Mouse (Mus musculus): ENCODE data around the gene Cpvl.

Cpvl gene

GRCm38 (mm10) chr6:53972238-53972743 is 6.2 kb downstream of the Cpvl start:
- DNase-seq (ENCODE audit: low spot score), result no peak

GRCm38 (mm10) chr6:53971729-53972128 is 6.7 kb downstream of the Cpvl start:
- DNase-seq (ENCODE audit: low spot score), result no peak

- DNase-seq (ENCODE audit: low spot score), result no peak
These were observed 9.4 kb downstream of the Cpvl start for GRCm38 (mm10) chr6:53969081-53969480.

GRCm38 (mm10) chr6:53968550-53968949 is 9.9 kb downstream of the Cpvl start:
- no peak for DNase-seq (ENCODE audit: low spot score)

DNA sequence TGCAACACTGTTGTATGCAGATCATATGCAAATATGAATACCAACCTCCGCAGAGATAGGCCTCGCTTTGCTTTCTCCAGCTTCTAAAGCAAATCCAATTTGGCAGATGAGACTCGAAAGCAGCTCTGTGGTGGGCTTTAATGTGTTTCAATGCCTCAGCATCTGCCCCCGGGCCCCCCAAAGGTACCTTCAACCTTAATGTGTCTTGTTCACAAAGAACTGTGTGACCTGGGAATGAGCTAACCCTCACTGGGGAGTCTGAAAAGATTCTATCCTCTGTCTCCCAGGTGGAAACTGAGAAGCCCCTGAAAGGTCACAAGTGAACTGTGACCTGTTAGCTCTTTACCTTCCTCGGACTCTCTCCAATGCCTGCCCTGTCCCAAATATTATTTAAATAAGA is 11.9 kb downstream of the Cpvl start:
- DNase-seq (ENCODE audit: low spot score), result no peak

GRCm38 (mm10) chr6:53965900-53966299 is 12.6 kb downstream of the Cpvl start:
- no peak for DNase-seq (ENCODE audit: low spot score)

DNA sequence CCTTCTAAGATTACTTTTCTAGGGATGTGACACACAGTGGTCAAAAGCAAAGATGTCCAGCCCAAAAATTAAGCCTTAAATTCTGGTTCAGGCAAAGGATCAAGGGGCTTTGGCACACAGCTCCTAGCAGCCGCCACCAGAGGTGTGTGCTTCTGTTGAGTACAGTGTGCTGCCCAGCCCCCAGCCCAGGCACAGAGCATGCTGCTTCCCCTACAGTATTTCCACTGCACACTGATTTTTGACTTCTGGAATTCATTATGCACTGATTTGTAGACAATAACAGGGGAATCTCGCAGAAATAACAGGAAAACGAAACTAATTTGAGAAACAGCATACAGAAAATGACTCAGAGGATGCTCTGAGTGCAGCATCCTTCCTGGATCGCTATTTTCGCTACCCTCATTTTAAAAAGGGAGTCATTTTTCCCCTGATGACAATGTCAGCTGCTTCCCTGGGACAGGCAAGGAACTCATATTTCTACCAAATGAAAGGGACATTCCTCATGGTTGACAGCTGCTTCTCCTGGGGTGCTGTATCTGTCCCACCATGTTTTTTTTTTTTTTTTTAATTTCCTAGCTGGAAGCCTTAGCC is 14.5 kb downstream of the Cpvl start:
- DNase-seq (ENCODE audit: low spot score), result no peak

DNA sequence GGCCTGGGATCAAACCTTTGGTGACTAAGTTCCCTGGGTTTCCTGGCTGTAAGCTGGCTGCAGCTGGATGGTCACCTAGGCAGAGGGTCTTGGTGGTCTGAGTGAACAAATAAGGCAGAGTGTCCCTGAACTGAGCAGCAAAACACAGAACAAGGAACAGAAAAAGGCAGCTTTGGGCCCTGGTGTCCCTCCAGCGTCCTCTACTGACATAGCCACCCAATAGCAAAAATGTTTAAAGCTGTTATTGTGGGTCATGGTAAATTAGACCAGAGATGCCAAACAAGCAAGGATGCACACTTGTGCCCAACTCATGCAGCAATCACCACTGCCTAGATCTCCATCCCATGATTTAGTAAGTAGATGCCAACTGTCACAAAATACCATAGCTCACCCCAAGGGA is 16.5 kb downstream of the Cpvl start:
- no peak for DNase-seq (ENCODE audit: low spot score)

DNA sequence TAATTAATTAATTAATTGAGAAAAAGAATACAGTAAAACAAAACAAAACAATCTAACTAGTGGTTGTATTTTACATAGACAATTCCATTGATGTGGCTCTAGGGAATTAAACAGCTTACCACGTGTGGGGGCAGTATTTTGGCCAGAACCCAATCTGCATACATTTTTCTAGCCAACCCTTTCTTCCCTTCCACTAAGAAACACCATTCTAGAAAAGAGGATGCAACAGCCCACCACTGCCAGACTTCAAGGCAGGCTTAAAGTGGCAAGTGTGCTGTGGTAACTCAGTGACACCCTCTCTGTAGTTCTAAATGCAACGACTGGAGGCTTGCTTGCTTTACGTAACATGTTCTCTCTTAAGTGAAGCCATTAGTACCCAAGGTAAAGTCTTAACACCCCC is 18.6 kb downstream of the Cpvl start:
- DNase-seq (ENCODE audit: low spot score), result no peak

- DNase-seq (ENCODE audit: low spot score), result peak; percentile 23
These were observed 20.1 kb downstream of the Cpvl start for GRCm38 (mm10) chr6:53958321-53958720.

- no peak for DNase-seq (ENCODE audit: low spot score)
These were observed 22.0 kb downstream of the Cpvl start for GRCm38 (mm10) chr6:53956513-53956912.

DNA sequence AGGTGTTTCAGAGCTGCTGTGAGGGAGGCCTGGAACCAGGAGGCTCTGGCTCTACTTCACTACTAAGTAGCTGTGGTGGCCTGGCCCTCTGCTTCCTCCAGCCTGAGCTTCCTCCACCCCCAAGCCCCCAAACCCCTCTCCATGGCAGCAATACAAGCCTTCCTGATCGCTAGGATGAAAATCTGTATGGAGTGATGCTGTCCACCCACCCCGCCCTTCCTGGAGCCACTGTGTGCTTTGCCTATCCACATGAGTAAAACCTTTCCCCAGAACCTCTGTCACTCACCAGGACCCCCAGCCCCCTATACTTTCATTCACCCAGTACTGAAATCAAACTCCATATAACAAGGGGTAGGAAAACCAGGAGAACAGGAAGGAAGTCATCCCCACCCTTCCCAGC is 22.6 kb downstream of the Cpvl start:
- no peak for DNase-seq (ENCODE audit: low spot score)

- no peak for DNase-seq (ENCODE audit: low spot score)
These were observed 23.2 kb downstream of the Cpvl start for GRCm38 (mm10) chr6:53955271-53955670.

DNA sequence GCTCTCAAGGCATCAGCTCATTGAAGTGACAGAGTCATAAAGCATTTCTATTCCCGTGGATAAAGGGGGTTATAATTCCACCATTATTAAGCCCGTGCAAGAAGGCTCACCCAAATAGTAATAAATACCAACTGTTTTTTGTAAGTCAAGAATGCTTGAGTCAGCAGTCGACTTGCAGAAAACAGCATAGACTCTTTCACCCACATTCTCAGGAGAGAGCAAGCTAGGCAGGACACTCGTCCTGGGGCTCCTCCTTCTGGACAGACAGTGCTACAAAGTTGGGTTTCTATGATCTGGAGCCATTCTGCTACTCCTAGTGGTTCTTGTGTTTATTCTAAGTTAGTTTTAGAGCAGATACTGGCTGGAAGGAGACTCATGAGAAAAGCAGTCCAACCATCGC is 24.4 kb downstream of the Cpvl start:
- DNase-seq (ENCODE audit: low spot score), result no peak

DNA sequence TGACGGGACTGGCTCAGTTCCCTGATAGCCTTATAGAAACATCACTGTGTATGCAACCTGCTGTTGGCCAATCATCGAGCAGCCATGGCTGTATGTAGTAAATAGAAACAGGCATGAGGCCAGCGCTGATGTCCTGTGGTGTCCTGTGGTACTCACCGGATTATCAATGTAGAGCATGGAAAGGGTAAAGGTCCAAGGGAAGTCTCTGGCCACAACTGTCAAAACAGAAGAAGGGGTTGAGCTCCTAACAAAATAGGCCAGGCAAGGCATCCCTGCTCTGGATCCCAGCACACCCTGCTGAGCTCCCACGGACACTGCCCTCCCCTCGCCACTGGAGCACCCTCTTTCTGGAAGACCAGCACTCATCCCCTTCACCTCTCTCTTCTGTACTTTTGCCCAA is 25.1 kb downstream of the Cpvl start:
- no peak for DNase-seq (ENCODE audit: low spot score)

DNA sequence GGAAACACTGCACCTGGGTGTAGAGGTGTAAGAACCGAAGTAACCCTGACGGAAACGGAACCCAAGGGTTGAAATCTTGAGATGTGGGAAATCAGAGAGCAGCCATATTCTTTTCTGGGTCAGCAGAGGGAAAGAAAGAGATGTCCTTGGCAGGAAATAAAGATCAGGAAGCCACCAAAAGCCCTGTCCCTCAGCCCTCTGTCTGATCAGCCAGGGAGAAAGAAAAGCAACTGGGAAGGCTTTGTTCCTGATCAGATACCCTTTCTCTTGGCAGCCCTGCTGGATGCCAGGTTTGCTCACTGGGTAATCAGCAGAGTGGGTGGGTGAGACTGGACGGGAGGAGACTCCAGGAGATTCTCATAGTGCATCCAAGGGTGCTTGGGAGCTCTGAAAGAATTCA is 27.1 kb downstream of the Cpvl start:
- no peak for DNase-seq (ENCODE audit: low spot score)

GRCm38 (mm10) chr6:53950876-53951275 is 27.6 kb downstream of the Cpvl start:
- DNase-seq (ENCODE audit: low spot score), result no peak

GRCm38 (mm10) chr6:53948388-53949035 is 30.0 kb downstream of the Cpvl start:
- DNase-seq (ENCODE audit: low spot score), result no peak

GRCm38 (mm10) chr6:53944887-53945286 is 33.6 kb downstream of the Cpvl start:
- DNase-seq (ENCODE audit: low spot score), result no peak

DNA sequence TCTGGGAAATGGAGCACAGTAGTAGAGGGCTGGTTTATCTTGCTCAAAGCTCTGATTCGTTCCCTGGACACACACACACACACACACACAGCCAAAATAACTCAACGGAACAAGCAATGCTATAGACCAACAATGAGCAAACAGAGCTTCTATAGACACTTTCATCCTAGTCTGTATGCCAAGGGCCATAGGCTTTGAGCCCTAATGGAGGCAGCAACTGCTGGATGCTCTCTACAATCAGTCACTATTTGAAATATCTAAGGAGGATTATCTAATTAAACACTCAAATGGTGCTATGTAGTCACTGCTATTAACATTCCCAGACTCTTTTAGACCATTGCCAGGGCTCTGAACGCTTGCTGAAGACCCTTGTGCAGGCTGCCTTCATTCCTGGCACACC is 34.1 kb downstream of the Cpvl start:
- no peak for DNase-seq (ENCODE audit: low spot score)

- DNase-seq (ENCODE audit: low spot score), result no peak
These were observed 36.2 kb downstream of the Cpvl start for GRCm38 (mm10) chr6:53942190-53942831.

DNA sequence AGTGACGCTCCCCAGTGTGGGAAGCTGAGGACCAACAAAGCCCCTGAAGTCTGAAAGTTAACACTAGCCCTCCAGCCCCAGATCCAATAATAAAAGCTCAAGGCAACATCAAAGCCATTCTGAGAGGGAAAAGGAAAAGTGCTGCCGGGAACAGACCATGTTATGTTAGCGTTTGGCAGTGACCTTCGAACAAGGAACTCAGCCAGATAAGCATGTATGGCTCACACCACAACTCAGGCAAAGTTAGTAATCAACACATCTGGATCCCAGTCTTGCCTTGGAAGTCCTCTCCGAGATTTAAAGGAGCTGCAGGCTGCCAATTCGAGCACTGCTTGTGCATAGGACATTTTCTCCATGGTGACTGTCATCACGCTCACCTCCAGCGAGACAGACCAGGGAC is 38.7 kb downstream of the Cpvl start:
- no peak for DNase-seq (ENCODE audit: low spot score)

- DNase-seq (ENCODE audit: low spot score), result no peak
These were observed 39.5 kb downstream of the Cpvl start for GRCm38 (mm10) chr6:53938942-53939341.
